Mouse (Mus musculus): Measurements from ENCODE around the gene Crip2. TPM values are rescaled to one million over a fixed set of nuclear protein-coding genes. Genes with fewer than 3 reads are reported as not detected.
A peak's percentile ranks its signal among the peaks of the same experiment; 100 is the strongest.

The Crip2 gene
- polyA plus RNA-seq, 1 experiment: 252 TPM

GRCm38 (mm10) chr12:113146112-113147057, 6.3 kb downstream of the Crip2 start, which contains the start of gene Crip1:
Gene Crip1, plus strand, starts transcription at chr12:113146316.
- peak in 1 of 2 experiments; percentile 92 for DNase-seq (ENCODE audit: extremely low spot score in 1 of 2, low spot score in 1 of 2)

GRCm38 (mm10) chr12:113147481-113147880, 7.4 kb downstream of the Crip2 start:
- no peak for DNase-seq (ENCODE audit: extremely low spot score in 1 of 2, low spot score in 1 of 2)

- DNase-seq (ENCODE audit: extremely low spot score in 1 of 2, low spot score in 1 of 2): no peak
Measured at GRCm38 (mm10) chr12:113148381-113149035, 8.5 kb downstream of the Crip2 start.

GRCm38 (mm10) chr12:113149341-113149740, 9.3 kb downstream of the Crip2 start:
- no peak for DNase-seq (ENCODE audit: extremely low spot score in 1 of 2, low spot score in 1 of 2)

- no peak for DNase-seq (ENCODE audit: extremely low spot score in 1 of 2, low spot score in 1 of 2)
Measured at GRCm38 (mm10) chr12:113149896-113150295, 9.9 kb downstream of the Crip2 start.

- no peak for DNase-seq (ENCODE audit: extremely low spot score in 1 of 2, low spot score in 1 of 2)
Measured at GRCm38 (mm10) chr12:113150591-113150990, 10.6 kb downstream of the Crip2 start.

- DNase-seq (ENCODE audit: extremely low spot score in 1 of 2, low spot score in 1 of 2): no peak
Measured at GRCm38 (mm10) chr12:113151046-113151445, 11.0 kb downstream of the Crip2 start.

- DNase-seq (ENCODE audit: extremely low spot score in 1 of 2, low spot score in 1 of 2): no peak
Measured at GRCm38 (mm10) chr12:113151661-113152271, 11.7 kb downstream of the Crip2 start.

- DNase-seq (ENCODE audit: extremely low spot score in 1 of 2, low spot score in 1 of 2): no peak
Measured at GRCm38 (mm10) chr12:113152272-113152661, 12.2 kb downstream of the Crip2 start.

GRCm38 (mm10) chr12:113152991-113153525, 13.0 kb downstream of the Crip2 start:
- no peak for DNase-seq (ENCODE audit: extremely low spot score in 1 of 2, low spot score in 1 of 2)

- no peak for DNase-seq (ENCODE audit: extremely low spot score in 1 of 2, low spot score in 1 of 2)
Measured at GRCm38 (mm10) chr12:113153971-113154370, 13.9 kb downstream of the Crip2 start.

GRCm38 (mm10) chr12:113154747-113155075, 14.7 kb downstream of the Crip2 start:
- no peak for DNase-seq (ENCODE audit: extremely low spot score in 1 of 2, low spot score in 1 of 2)

GRCm38 (mm10) chr12:113155076-113155771, 15.2 kb downstream of the Crip2 start:
- DNase-seq (ENCODE audit: extremely low spot score in 1 of 2, low spot score in 1 of 2): no peak

- DNase-seq (ENCODE audit: extremely low spot score in 1 of 2, low spot score in 1 of 2): peak; percentile 97 to 100
Measured at GRCm38 (mm10) chr12:113155887-113156539, 16.0 kb downstream of the Crip2 start, which contains the start of gene Tedc1. Gene Tedc1, plus strand, starts transcription at chr12:113156421.

GRCm38 (mm10) chr12:113156540-113156929, 16.5 kb downstream of the Crip2 start:
- DNase-seq (ENCODE audit: extremely low spot score in 1 of 2, low spot score in 1 of 2): no peak

- no peak for DNase-seq (ENCODE audit: extremely low spot score in 1 of 2, low spot score in 1 of 2)
Measured at GRCm38 (mm10) chr12:113157002-113157401, 17.0 kb downstream of the Crip2 start.

- no peak for DNase-seq (ENCODE audit: extremely low spot score in 1 of 2, low spot score in 1 of 2)
Measured at GRCm38 (mm10) chr12:113157521-113157920, 17.5 kb downstream of the Crip2 start.

GRCm38 (mm10) chr12:113157971-113158370, 17.9 kb downstream of the Crip2 start:
- no peak for DNase-seq (ENCODE audit: extremely low spot score in 1 of 2, low spot score in 1 of 2)

GRCm38 (mm10) chr12:113163561-113164006, 23.5 kb downstream of the Crip2 start:
- DNase-seq (ENCODE audit: extremely low spot score in 1 of 2, low spot score in 1 of 2): no peak

GRCm38 (mm10) chr12:113168031-113168536, 28.0 kb downstream of the Crip2 start:
- no peak for DNase-seq (ENCODE audit: extremely low spot score in 1 of 2, low spot score in 1 of 2)
